Mouse (Mus musculus) limb, embryonic 10.5 days (tissue): ENCODE measurements around the gene Acot1. TPM values are rescaled to one million over a fixed set of nuclear protein-coding genes. Genes with fewer than 3 reads are reported as not detected.
"Not testable (repeated sequence)": the region's sequence is repeated elsewhere in the genome, so short reads cannot be mapped to it uniquely, and the experiment has no call there.

Source experiments
- DNase-seq: peaks from one replicate; pipeline ENCODE4 v3.0.0-alpha.2; 2017; ENCODE audit warnings: low spot score
- H3K27ac ChIP-seq: fragments of 300-500 bp; sonication (generic); 2 replicates; pipeline ENCODE4 v1.5.1; 2016; ENCODE audit warnings: mild to moderate bottlenecking
- H3K27me3 ChIP-seq: fragments of 300-500 bp; sonication (generic); 2 replicates; pipeline ENCODE4 v1.6.1; 2016; ENCODE audit warnings: low read depth, mild to moderate bottlenecking; ENCODE audit not compliant: poor library complexity, severe bottlenecking
- H3K36me3 ChIP-seq: fragments of 300-500 bp; sonication (generic); 2 replicates; pipeline ENCODE4 v1.6.1; 2016; ENCODE audit warnings: mild to moderate bottlenecking, moderate library complexity
- H3K4me1 ChIP-seq: fragments of 300-500 bp; sonication (generic); 2 replicates; pipeline ENCODE4 v1.6.1; 2016
- H3K4me3 ChIP-seq: fragments of 300-500 bp; sonication (generic); 2 replicates; pipeline ENCODE4 v1.5.1; 2016; ENCODE audit warnings: mild to moderate bottlenecking, moderate library complexity
- H3K9me3 ChIP-seq: fragments of 300-500 bp; sonication (generic); replicated peaks from 2 replicates; pipeline ENCODE4 v1.6.1; 2016; ENCODE audit warnings: mild to moderate bottlenecking
- WGBS: fragments of 180-500 bp; shearing (Covaris S2); methylation state at CpG from one replicate; pipeline ENCODE4 v1.1.7; 2016; 5-methylcytosine and 5-hydroxymethylcytosine counted together
- polyA plus RNA-seq: library from polyadenylated mRNA; unstranded; fragments of >200 nt; fragmentation: Nextera tagmentation; extraction: Ambion mirVana; gene quantifications from 2 replicates; pipeline ENCODE4 v1.2.1, GENCODE M21; 2016

Gene Acot1
- polyA plus RNA-seq, 1 experiment from 2014 or later = 27.7 TPM

DNA sequence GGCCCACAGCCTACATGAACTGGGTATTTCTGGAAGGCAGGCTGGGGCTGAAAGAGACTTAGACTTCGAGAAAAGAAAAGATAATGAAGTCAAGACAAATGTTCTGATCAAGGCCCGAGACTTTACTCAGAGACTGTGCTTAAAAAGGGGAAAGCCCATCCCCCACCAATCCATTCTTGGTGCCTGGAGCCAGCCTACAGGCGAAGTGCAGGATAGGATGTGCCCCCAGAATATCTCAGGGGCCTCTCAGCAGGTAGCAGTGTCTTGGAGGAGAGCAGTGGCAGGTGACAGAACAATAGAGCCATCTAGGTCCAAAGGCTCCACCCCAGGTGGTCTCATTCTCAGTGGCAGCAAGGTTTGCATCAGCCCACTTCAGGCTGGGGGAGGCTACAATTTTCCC, 19.0 kb downstream of the Acot1 start:
- not testable (repeated sequence) for H3K27ac ChIP-seq, H3K27me3 ChIP-seq, DNase-seq, H3K36me3 ChIP-seq, H3K9me3 ChIP-seq, H3K4me3 ChIP-seq, H3K4me1 ChIP-seq
- 61% methylated on average over 3 of the region's 3 CpGs for WGBS

DNA sequence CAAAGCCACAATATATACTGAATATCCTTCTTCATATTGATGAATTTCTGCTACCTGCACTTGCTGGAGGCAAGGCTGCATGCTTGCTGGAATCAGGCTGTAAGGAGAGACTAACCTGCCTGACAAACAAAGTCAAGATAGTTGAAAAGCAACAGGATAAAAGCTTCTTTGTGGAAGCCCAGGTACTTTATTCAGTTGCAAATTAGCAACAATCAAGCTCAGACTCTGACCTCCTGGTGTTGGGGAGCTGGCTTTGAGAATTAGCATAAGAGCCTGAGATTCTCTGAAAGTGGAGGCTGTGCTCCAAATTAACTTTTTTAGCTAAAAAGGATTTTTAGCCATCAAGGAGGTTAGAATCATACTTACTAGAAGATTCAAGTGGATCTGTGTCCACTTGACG, 19.8 kb downstream of the Acot1 start:
- WGBS = 84% methylated on average over 1 of the region's 1 CpGs
- not testable (repeated sequence) for H3K4me1 ChIP-seq, H3K27ac ChIP-seq, DNase-seq, H3K9me3 ChIP-seq, H3K27me3 ChIP-seq, H3K4me3 ChIP-seq, H3K36me3 ChIP-seq

DNA sequence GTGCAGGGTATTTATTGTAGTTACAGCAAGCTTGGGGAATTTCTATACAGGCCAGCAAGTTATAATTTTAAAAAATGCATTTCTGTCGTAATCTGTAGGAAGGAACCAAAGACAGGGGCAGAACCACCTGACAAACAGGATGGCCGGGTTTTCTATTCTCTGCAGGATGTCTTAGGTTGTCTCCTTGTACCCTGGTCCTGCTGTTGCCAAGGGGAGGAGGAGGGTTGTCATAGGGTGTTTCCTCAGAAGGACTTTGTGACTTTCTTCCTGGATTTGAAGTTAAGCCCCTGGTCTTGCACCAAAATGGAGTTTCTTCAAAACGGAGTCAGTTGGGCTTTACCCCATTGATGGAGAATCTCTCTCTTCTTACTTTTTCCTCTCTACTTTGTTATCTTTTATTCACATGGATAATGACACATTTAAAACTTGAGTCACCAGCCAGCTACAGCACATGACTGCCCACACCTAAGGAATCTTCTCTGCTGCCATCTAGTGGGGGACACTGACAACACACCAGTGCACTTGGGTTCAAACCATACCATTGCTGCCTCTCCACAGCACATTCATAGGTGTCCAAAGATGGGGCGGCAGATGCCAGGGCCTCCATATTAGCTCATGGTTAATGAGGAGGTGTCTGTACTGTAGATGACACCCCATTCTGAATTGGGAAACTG, 21.5 kb downstream of the Acot1 start:
- Histone ChIP-seq H3K4me3 (no peak overlapping the region), H3K27ac (no peak overlapping the region), H3K9me3 (no peaks in the 10 kb centered on the region), H3K36me3 (no peaks in the 10 kb centered on the region), H3K27me3 (no peaks in the 10 kb centered on the region), H3K4me1 (no peaks in the 10 kb centered on the region)
- WGBS = 71% methylated on average over 4 of the region's 4 CpGs
- DNase-seq = peak; percentile 69

DNA sequence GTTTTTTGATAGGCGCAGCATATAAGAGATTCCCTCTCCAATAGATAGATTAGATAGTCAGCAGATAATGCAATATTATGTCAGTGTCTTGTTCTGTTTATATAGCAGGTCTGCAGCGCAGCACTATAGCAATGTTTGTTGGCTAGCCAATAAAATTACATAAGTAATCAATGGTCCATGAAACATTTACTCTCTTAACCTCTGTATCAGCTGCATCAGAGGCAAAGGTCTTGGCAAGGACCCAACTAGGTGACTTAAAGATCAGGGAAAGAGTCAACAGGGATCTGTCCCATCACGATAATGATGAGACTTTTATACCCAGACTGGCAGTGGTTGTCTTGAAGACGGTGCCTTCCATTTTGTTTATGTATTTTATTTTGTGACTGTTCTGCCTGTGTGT, 23.6 kb downstream of the Acot1 start:
- no peaks in the 10 kb centered on the region for H3K9me3 ChIP-seq
- no peak for DNase-seq
- H3K4me1 ChIP-seq = peaks cover 5% of the 10 kb centered on the region; the same call in 1 of the 2 replicates
- H3K27ac ChIP-seq = no peak overlapping the region
- no peaks in the 10 kb centered on the region for H3K27me3 ChIP-seq
- H3K36me3 ChIP-seq = no peaks in the 10 kb centered on the region
- H3K4me3 ChIP-seq = no peak overlapping the region
- 95% methylated on average over 4 of the region's 4 CpGs for WGBS

DNA sequence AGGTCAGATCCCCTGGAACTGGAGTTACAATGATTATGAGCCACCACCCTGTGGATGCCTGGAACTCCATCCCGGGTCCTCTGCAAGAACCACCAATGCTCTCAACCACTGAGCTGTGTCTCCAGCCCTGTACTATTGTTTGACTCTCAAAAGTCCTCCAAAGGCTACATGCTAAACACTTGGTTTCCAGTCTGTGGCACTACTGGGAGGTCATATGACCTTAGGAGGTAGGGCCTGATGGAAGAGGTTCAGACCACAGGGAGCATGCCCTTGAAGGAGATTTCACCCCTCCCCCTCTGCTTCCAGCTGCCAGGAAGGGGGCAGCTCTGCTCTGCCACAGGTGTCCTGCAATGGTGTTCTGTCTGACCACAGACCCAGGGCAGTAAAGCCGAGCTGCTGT, 24.0 kb downstream of the Acot1 start:
- H3K4me1 ChIP-seq, H3K27me3 ChIP-seq, H3K36me3 ChIP-seq, H3K4me3 ChIP-seq, DNase-seq, H3K9me3 ChIP-seq, H3K27ac ChIP-seq: not testable (repeated sequence)
- 81% methylated on average over 2 of the region's 2 CpGs for WGBS

DNA sequence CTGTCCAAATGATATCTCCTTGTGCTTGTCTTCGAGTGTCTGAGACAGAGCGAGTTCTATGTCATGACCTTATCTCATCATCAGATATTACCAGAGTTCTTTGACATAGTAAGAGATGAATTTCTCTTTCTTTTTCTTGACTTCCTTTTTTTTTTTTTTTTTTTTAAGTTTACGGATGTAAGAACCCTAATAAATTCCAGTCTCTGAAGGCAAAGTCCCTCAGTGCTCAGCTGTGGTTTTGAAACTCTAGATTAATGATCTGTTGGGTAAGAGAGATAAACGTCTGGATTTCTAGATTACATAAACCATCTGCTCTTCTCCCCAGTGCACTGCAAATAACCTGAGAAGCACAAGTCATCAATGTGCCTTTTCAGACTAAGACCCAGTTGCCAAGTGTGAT, 24.8 kb downstream of the Acot1 start:
- no peak overlapping the region for H3K27ac ChIP-seq
- WGBS = 63% methylated on average over 4 of the region's 4 CpGs
- peaks cover 9% of the 10 kb centered on the region for H3K4me1 ChIP-seq
- H3K27me3 ChIP-seq = no peaks in the 10 kb centered on the region
- no peaks in the 10 kb centered on the region for H3K9me3 ChIP-seq
- DNase-seq = no peak
- H3K36me3 ChIP-seq = no peaks in the 10 kb centered on the region
- H3K4me3 ChIP-seq = no peak overlapping the region

DNA sequence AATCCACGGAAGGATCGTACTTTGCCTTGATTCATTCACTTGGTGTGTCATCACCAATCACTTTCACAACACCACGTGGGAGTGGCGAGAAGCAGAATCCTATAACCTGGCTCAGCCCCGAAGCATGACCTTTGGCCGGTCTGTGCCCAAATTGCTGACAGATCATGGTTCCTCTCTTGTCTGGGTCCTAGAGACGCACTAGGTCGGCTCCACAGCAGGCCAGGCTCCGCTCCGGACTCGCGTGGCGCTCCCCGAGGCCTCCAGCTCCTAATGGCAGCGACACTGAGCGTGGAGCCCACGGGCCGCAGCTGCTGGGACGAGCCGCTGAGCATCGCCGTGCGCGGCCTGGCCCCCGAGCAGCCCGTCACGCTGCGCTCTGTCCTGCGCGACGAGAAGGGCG, 29.0 kb downstream of the Acot1 start, which contains the start of gene Acot4:
TSS of gene Acot4 (plus strand) at position 139 of the 400 bp plus-strand sequence.
- H3K27me3 ChIP-seq, H3K9me3 ChIP-seq, H3K36me3 ChIP-seq, H3K4me1 ChIP-seq: not testable (repeated sequence)
- H3K4me3 ChIP-seq = peak within 1 kb of the TSS; percentile 53
- peak; percentile 46 for DNase-seq
- peak within 1 kb of the TSS; percentile 61 for H3K27ac ChIP-seq
- 6% methylated on average over 32 of the region's 32 CpGs for WGBS

DNA sequence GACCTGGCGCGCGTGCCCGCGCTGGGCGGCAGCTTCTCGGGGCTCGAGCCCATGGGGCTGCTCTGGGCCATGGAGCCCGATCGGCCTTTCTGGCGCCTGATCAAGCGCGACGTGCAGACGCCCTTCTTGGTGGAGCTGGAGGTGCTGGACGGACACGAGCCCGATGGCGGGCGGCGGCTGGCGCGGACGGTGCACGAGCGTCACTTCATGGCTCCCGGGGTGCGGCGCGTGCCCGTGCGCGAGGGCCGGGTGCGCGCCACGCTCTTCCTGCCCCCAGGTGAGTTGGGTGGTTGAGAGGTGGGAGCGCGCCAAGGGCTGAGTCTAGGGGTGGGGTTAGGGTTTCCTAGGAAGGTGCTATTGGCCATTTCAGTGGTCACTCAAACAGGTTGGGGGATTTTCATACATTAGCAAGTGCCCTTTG, 29.4 kb downstream of the Acot1 start, which contains the start of gene Gm49366:
TSS of gene Gm49366 (plus strand) at position 245 of the 421 bp plus-strand sequence.
- DNase-seq = peak; percentile 54
- H3K27me3 ChIP-seq, H3K9me3 ChIP-seq, H3K36me3 ChIP-seq, H3K4me1 ChIP-seq: not testable (repeated sequence)
- Histone ChIP-seq H3K27ac (peak within 1 kb of the TSS; percentile 61), H3K4me3 (peak within 1 kb of the TSS; percentile 53)
- WGBS = 5% methylated on average over 39 of the region's 39 CpGs

DNA sequence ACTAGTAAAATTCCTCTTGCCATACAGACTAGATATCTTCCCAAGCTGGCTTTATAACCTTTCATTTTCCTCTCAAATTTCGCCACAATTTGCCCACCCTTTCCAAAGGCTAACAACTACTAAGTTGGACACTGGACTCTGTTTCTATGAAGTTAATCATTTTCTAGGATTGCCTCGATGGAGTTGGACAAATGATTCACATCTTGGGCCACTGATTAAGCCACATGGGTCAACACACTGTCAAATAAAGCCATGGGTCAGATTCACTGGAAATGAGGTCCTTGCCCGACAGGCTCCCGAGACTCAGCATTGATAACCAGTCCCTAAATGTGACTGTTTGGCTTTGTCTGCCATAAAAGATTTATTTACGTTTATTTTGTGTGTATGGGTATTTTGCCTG, 33.0 kb downstream of the Acot1 start:
- no peaks in the 10 kb centered on the region for H3K36me3 ChIP-seq
- H3K27me3 ChIP-seq = no peaks in the 10 kb centered on the region
- no peak overlapping the region for H3K4me3 ChIP-seq
- H3K9me3 ChIP-seq = 0 out of 2 replicates have a peak, but pooled peaks cover 3% of the 10 kb centered on the region
- 89% methylated on average over 5 of the region's 5 CpGs for WGBS
- no peak overlapping the region for H3K27ac ChIP-seq
- no peak for DNase-seq
- H3K4me1 ChIP-seq = peaks cover 9% of the 10 kb centered on the region

DNA sequence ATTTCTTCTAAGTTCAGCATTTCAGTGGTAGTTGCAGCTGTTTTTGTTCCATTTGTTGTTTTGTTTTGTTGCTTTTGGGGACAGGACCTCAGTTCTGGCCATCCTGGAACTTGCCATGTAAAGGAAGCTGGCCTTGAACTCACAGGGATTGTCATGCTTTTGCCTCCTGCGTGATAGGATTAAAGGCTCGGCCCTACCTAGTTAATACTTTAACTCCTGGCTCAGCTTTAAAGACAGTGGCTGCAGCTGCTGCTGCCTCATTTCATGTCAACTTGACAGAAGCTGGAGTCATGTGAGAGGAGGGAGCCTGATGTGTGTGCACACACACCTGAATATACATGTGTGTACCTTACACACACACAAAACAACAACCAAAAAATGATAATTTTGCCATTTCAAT, 34.8 kb downstream of the Acot1 start:
- no peak for DNase-seq
- Histone ChIP-seq H3K27me3 (no peaks in the 10 kb centered on the region), H3K36me3 (no peaks in the 10 kb centered on the region), H3K9me3 (0 out of 2 replicates have a peak, but pooled peaks cover 3% of the 10 kb centered on the region), H3K4me1 (no peaks in the 10 kb centered on the region), H3K27ac (no peak overlapping the region), H3K4me3 (no peak overlapping the region)
- WGBS = 87% methylated on average over 2 of the region's 2 CpGs

DNA sequence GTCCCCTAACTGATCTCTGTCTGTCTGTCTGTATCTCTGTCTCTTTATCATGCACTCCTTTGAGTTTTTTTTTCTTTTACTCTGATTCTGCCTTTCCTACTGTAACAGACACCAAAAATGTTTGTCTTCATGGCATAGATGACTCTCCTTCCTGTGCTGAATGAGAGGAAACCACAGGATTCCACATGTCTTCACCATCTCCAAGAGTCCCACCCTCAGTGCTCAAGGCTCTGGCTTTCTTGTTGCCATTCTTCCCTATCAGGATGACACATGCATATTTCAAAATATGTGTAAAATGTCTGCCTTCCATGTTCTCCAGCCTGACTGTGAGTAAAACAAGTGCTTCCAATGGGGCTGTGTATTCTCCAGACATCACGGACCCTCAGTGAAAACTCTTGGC, 37.6 kb downstream of the Acot1 start:
- 96% methylated on average over 1 of the region's 1 CpGs for WGBS
- Histone ChIP-seq H3K4me3 (no peak overlapping the region), H3K27ac (no peak overlapping the region)

DNA sequence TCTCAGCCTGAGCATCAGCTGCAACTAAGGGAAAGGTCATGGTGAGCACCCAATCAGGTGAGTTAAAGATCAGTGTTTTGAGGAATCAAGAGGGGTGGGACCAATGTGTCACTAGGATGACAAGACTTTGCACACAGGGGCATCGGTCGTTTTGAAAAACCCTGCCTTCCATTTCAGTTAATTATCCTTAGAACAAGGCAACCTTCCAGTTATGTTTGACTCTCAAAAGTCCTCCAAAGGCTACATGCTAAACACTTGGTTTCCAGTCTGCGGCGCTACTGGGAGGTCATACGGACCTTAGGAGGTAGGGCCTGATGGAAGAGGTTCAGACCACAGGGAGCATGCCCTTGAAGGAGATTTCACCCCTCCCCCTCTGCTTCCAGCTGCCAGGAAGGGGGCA, 41.5 kb downstream of the Acot1 start:
- DNase-seq, H3K9me3 ChIP-seq, H3K4me3 ChIP-seq, H3K36me3 ChIP-seq, H3K4me1 ChIP-seq, H3K27ac ChIP-seq: not testable (repeated sequence)
- 79% methylated on average over 5 of the region's 5 CpGs for WGBS
- H3K27me3 ChIP-seq = peaks cover 38% of the 10 kb centered on the region

More for the DNA sequence above, 37.6 kb downstream of the Acot1 start:
- DNase-seq = no peak
- Histone ChIP-seq H3K36me3 (no peaks in the 10 kb centered on the region), H3K27me3 (peaks cover 5% of the 10 kb centered on the region), H3K4me1 (no peaks in the 10 kb centered on the region), H3K9me3 (no peaks in the 10 kb centered on the region)

DNA sequence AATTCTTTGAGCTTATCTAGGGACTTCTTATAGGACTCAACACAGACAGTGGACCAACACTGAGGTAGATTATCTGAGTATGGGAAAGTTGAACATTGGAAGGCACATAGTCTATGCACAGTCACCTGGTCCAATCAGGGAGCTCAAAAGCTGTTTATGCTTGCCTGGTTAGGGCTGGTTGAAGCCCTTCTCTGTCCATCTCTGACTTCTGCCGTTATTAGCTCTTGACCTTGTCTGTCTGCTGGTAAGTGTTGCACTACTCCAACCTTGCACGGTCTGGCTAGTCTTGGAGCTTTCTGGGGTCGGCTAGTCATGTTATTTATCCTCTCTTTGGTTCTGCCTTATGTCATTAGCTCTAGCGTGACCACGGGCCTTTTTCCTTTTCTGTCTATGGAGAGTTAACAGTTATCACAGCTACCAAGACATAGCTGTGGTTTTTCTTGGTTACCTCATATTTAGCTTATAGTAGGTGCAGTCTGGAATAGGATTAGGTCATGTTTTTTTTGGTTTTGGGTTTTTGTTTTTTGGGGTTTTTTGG, 42.7 kb downstream of the Acot1 start, which contains the start of gene Acot3:
TSS of gene Acot3 (plus strand) at position 208 of the 538 bp plus-strand sequence.
- 92% methylated on average over 5 of the region's 5 CpGs for WGBS

More for the DNA sequence above, 42.7 kb downstream of the Acot1 start, which contains the start of gene Acot3:
- Histone ChIP-seq H3K27me3 (peaks cover 38% of the 10 kb centered on the region), H3K4me3 (no peak within 1 kb of the TSS), H3K4me1 (peaks cover 9% of the 10 kb centered on the region), H3K27ac (no peak within 1 kb of the TSS), H3K9me3 (no peaks in the 10 kb centered on the region), H3K36me3 (no peaks in the 10 kb centered on the region)
- no peak for DNase-seq
